Mouse (Mus musculus) brain, embryonic 14.5 days (tissue): ENCODE data around the gene Lce1a2.

Experiments
- CTCF ChIP-seq: fragments of 200-500 bp; IDR thresholded peaks from 2 replicates; pipeline ENCODE4 v1.5.1; 2012; ENCODE audit warnings: inconsistent platforms, mild to moderate bottlenecking, moderate library complexity, borderline replicate concordance; ENCODE audit not compliant: insufficient read depth, insufficient read length; ENCODE audit errors: extremely low read depth
- POLR2A ChIP-seq: fragments of 200-500 bp; IDR thresholded peaks from 2 replicates; pipeline ENCODE4 v1.6.1; 2012; ENCODE audit warnings: mild to moderate bottlenecking, inconsistent platforms, borderline replicate concordance; ENCODE audit not compliant: poor library complexity, insufficient read depth, insufficient read length, severe bottlenecking; ENCODE audit errors: extremely low read depth

DNA sequence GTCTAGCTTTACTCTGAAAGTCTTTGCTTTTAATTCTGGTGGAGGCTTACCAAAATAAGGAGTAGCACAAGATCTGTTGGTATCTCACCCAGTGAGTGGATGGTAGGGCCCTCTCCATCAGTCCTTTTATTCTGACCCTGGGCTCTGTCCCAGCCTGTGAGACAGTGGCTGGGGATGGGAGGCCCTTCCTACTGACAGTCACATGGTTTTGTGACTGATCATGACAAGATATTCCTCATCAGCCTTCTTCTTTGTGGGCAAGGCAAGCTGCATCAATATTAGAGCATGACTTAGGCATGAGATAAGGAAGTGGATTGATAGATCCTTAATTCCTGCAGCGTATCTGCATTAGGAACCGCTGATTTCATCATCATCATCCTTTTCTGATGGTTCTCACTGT lies 38.9 kb upstream of the Lce1a2 start, which contains the start of gene Lce1e:
- TF ChIP-seq CTCF (no peak), POLR2A (no peak)
